Mouse (Mus musculus) kidney, embryonic 14.5 days (tissue): ENCODE data around the gene Col5a1. TPM values are rescaled to one million over a fixed set of nuclear protein-coding genes. Genes with fewer than 3 reads are reported as not detected.

Experiments
- ATAC-seq: fragments of 200-750 bp; cut with Nextera tagmentation; 2 replicates; pipeline ENCODE4 v1.8.0; 2017; ENCODE audit warnings: moderate number of reproducible peaks, mild to moderate bottlenecking, moderate TSS enrichment, moderate library complexity; ENCODE audit not compliant: low FRiP score, low TSS enrichment
- H3K27ac ChIP-seq: fragments of 300-500 bp; sonication (generic); 2 replicates; pipeline ENCODE4 v1.5.1; 2014; ENCODE audit warnings: low read depth, mild to moderate bottlenecking, low read length, moderate library complexity, mixed read lengths
- H3K27me3 ChIP-seq: fragments of 300-500 bp; sonication (generic); 2 replicates; pipeline ENCODE4 v1.6.1; 2014; ENCODE audit warnings: mild to moderate bottlenecking, low read length; ENCODE audit not compliant: control insufficient read depth, insufficient read depth
- H3K36me3 ChIP-seq: fragments of 300-500 bp; sonication (generic); 2 replicates; pipeline ENCODE4 v1.6.1; 2014; ENCODE audit warnings: low read length, mixed read lengths; ENCODE audit not compliant: control insufficient read depth, insufficient read depth
- H3K4me1 ChIP-seq: fragments of 300-500 bp; sonication (generic); 2 replicates; pipeline ENCODE4 v1.6.1; 2014; ENCODE audit warnings: low read length, mixed read lengths; ENCODE audit not compliant: control insufficient read depth, insufficient read depth
- H3K4me2 ChIP-seq: fragments of 300-500 bp; sonication (generic); replicated peaks from 2 replicates; pipeline ENCODE4 v1.6.1; 2014; ENCODE audit warnings: low read depth, mild to moderate bottlenecking, low read length
- H3K4me3 ChIP-seq: fragments of 300-500 bp; sonication (generic); 2 replicates; pipeline ENCODE4 v1.5.1; 2014; ENCODE audit warnings: mild to moderate bottlenecking, low read length
- H3K9ac ChIP-seq: fragments of 300-500 bp; sonication (generic); 2 replicates; pipeline ENCODE4 v1.6.1; 2014; ENCODE audit warnings: low read depth, mild to moderate bottlenecking, low read length, moderate library complexity
- H3K9me3 ChIP-seq: fragments of 300-500 bp; sonication (generic); 2 replicates; pipeline ENCODE4 v1.6.1; 2016; ENCODE audit warnings: low read length; ENCODE audit not compliant: control insufficient read depth
- WGBS: fragments of 180-500 bp; shearing (Covaris S2); extraction: QIAGEN DNeasy Blood & Tissue Kit; methylation state at CpG from one replicate; pipeline ENCODE4 v1.1.7; 2014; 5-methylcytosine and 5-hydroxymethylcytosine counted together
- polyA plus RNA-seq: library from polyadenylated mRNA; unstranded; fragments of >200 nt; fragmentation: Nextera tagmentation; extraction: Ambion mirVana; gene quantifications from 2 replicates; pipeline ENCODE4 v1.2.1, GENCODE M21; 2014

Col5a1 gene
- polyA plus RNA-seq: 41.9 and 42.3 TPM in 2 replicates

- under 1% methylated on average over 41 of the region's 45 CpGs for WGBS
- H3K27me3 ChIP-seq: 0 out of 2 replicates have a peak, but pooled peaks cover 3% of the 10 kb centered on the region
- peak within 1 kb of the TSS; percentile 81 for H3K9ac ChIP-seq
- peak; percentile 90 for ATAC-seq
- no peaks in the 10 kb centered on the region for H3K9me3 ChIP-seq
- H3K36me3 ChIP-seq: no peaks in the 10 kb centered on the region
- H3K4me1 ChIP-seq: peaks cover 12% of the 10 kb centered on the region; the same call in 1 of the 2 replicates
- peak within 1 kb of the TSS; percentile 72 for H3K27ac ChIP-seq
- H3K4me3 ChIP-seq: peak within 1 kb of the TSS; percentile 73
- H3K4me2 ChIP-seq: peak within 1 kb of the TSS; percentile 94
These were observed at the start of gene Col5a1 for GRCm38 (mm10) chr2:27886148-27886551. Col5a1 (plus strand) TSS chr2:27886425.

GRCm38 (mm10) chr2:27838112-27838511 is 48.1 kb upstream of the Col5a1 start:
- Histone ChIP-seq H3K9me3 (no peaks in the 10 kb centered on the region), H3K4me2 (no peak overlapping the region), H3K27ac (no peak overlapping the region), H3K36me3 (no peaks in the 10 kb centered on the region), H3K4me3 (no peak overlapping the region), H3K27me3 (no peaks in the 10 kb centered on the region), H3K9ac (no peak overlapping the region), H3K4me1 (peaks cover 4% of the 10 kb centered on the region; the same call in 1 of the 2 replicates)
- WGBS: 94% methylated on average over 9 of the region's 9 CpGs
- ATAC-seq: no peak

GRCm38 (mm10) chr2:27840890-27841289 is 45.3 kb upstream of the Col5a1 start:
- Histone ChIP-seq H3K27ac (no peak overlapping the region), H3K27me3 (no peaks in the 10 kb centered on the region), H3K9ac (no peak overlapping the region), H3K4me2 (no peak overlapping the region), H3K9me3 (no peaks in the 10 kb centered on the region), H3K4me1 (peaks cover 1% of the 10 kb centered on the region; the same call in 1 of the 2 replicates), H3K4me3 (no peak overlapping the region), H3K36me3 (no peaks in the 10 kb centered on the region)
- 56% methylated on average over 3 of the region's 3 CpGs for WGBS
- ATAC-seq: no peak

GRCm38 (mm10) chr2:27842893-27843292 is 43.3 kb upstream of the Col5a1 start:
- H3K27ac ChIP-seq: no peak overlapping the region
- 65% methylated on average over 13 of the region's 13 CpGs for WGBS
- no peak for ATAC-seq

GRCm38 (mm10) chr2:27844885-27845284 is 41.3 kb upstream of the Col5a1 start:
- Histone ChIP-seq H3K9ac (no peak overlapping the region), H3K27me3 (no peaks in the 10 kb centered on the region), H3K36me3 (no peaks in the 10 kb centered on the region), H3K9me3 (no peaks in the 10 kb centered on the region), H3K4me1 (no peaks in the 10 kb centered on the region), H3K4me2 (no peak overlapping the region), H3K27ac (no peak overlapping the region), H3K4me3 (no peak overlapping the region)
- WGBS: 91% methylated on average over 4 of the region's 4 CpGs
- ATAC-seq: no peak

More at GRCm38 (mm10) chr2:27842893-27843292, 43.3 kb upstream of the Col5a1 start:
- H3K4me3 ChIP-seq: no peak overlapping the region
- no peaks in the 10 kb centered on the region for H3K4me1 ChIP-seq
- no peak overlapping the region for H3K9ac ChIP-seq
- H3K4me2 ChIP-seq: no peak overlapping the region
- no peaks in the 10 kb centered on the region for H3K9me3 ChIP-seq
- H3K27me3 ChIP-seq: no peaks in the 10 kb centered on the region
- no peaks in the 10 kb centered on the region for H3K36me3 ChIP-seq

GRCm38 (mm10) chr2:27847001-27847400 is 39.2 kb upstream of the Col5a1 start:
- no peaks in the 10 kb centered on the region for H3K4me1 ChIP-seq
- H3K4me2 ChIP-seq: no peak overlapping the region
- H3K36me3 ChIP-seq: no peaks in the 10 kb centered on the region
- no peak overlapping the region for H3K4me3 ChIP-seq
- H3K27me3 ChIP-seq: no peaks in the 10 kb centered on the region
- no peak overlapping the region for H3K27ac ChIP-seq
- H3K9ac ChIP-seq: no peak overlapping the region
- no peak for ATAC-seq
- H3K9me3 ChIP-seq: no peaks in the 10 kb centered on the region
- WGBS: 66% methylated on average over 5 of the region's 5 CpGs

- no peak overlapping the region for H3K9ac ChIP-seq
- no peak for ATAC-seq
- H3K4me3 ChIP-seq: no peak overlapping the region
- no peaks in the 10 kb centered on the region for H3K9me3 ChIP-seq
- no peaks in the 10 kb centered on the region for H3K36me3 ChIP-seq
- H3K27me3 ChIP-seq: no peaks in the 10 kb centered on the region
- H3K4me1 ChIP-seq: no peaks in the 10 kb centered on the region
- 0 out of 2 replicates have a peak overlapping the region, but pooled peaks have one; percentile 17 for H3K27ac ChIP-seq
- WGBS: 62% methylated on average over 7 of the region's 7 CpGs
- H3K4me2 ChIP-seq: no peak overlapping the region
These were observed 38.3 kb upstream of the Col5a1 start for GRCm38 (mm10) chr2:27847851-27848435.

GRCm38 (mm10) chr2:27848466-27848865 is 37.8 kb upstream of the Col5a1 start:
- WGBS: 65% methylated on average over 5 of the region's 5 CpGs
- no peaks in the 10 kb centered on the region for H3K36me3 ChIP-seq
- no peak overlapping the region for H3K4me3 ChIP-seq
- no peaks in the 10 kb centered on the region for H3K27me3 ChIP-seq
- H3K27ac ChIP-seq: 0 out of 2 replicates have a peak overlapping the region, but pooled peaks have one; percentile 17
- H3K9me3 ChIP-seq: no peaks in the 10 kb centered on the region
- no peak for ATAC-seq
- H3K4me1 ChIP-seq: no peaks in the 10 kb centered on the region
- H3K9ac ChIP-seq: no peak overlapping the region
- no peak overlapping the region for H3K4me2 ChIP-seq

GRCm38 (mm10) chr2:27858348-27858903 is 27.8 kb upstream of the Col5a1 start:
- no peak overlapping the region for H3K4me3 ChIP-seq
- no peaks in the 10 kb centered on the region for H3K9me3 ChIP-seq
- no peaks in the 10 kb centered on the region for H3K27me3 ChIP-seq
- no peak overlapping the region for H3K9ac ChIP-seq
- peaks cover 9% of the 10 kb centered on the region for H3K4me1 ChIP-seq
- 0 out of 2 replicates have a peak overlapping the region, but pooled peaks have one; percentile 10 for H3K27ac ChIP-seq
- no peak overlapping the region for H3K4me2 ChIP-seq
- no peak for ATAC-seq
- no peaks in the 10 kb centered on the region for H3K36me3 ChIP-seq
- 35% methylated on average over 9 of the region's 9 CpGs for WGBS
